In the genomic region with DNA sequence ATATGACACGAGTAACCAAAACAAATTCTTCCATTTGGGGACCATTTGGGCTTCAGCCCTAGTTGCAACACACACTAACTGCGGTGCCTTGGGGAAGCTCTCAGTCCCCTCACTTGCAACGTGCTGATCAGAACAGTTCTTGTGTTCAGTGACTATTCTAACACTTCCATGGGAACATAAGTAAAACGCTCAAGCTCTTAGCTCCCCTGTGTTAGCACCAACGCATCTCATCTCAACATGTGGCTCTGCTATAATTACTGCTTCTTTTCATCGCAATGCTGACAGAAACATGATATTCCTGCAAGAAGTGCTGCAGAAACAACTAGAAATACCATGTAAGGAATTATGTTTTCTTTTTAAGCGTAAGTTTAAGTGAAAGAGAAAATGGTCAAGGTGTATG, we compare ENCODE assay signal across 24 mouse cellular contexts.
DNase-seq lines count a peak whose midpoint lies in the region; ATAC-seq lines count a peak whose summit lies in the region.
"Had no signal": no experiment of that assay in that cellular context is flagged by ENCODE, and none has a peak within 500 bp of the region (broad histone marks: within the 10 kb centered on the region; RNA-seq: fewer than 3 reads in every experiment).

No protein-coding gene starts in this region.

- intact Hi-C loops in left cerebral cortex, postnatal 4 days (cut with DNase I), result no loop called here

- H3K27me3 ChIP-seq in hindbrain, embryonic 10.5 days (ENCODE audit: insufficient read depth, poor library complexity, severe bottlenecking), result no peaks in the 10 kb centered on the region
- H3K27me3 ChIP-seq in hindbrain, embryonic 14.5 days (ENCODE audit: control insufficient read depth, insufficient read depth, low read length), result no peaks in the 10 kb centered on the region
- H3K27me3 ChIP-seq in midbrain, embryonic 11.5 days (ENCODE audit: control insufficient read depth, insufficient read depth, low read length), result no peaks in the 10 kb centered on the region
- H3K27me3 ChIP-seq in midbrain, embryonic 13.5 days, result no peaks in the 10 kb centered on the region
- H3K27me3 ChIP-seq: forebrain, embryonic 13.5 days; hindbrain, embryonic 12.5 days had no signal

- peak overlapping the region; percentile 83 for H3K27ac ChIP-seq in hindbrain, embryonic 10.5 days
- no peak overlapping the region for H3K27ac ChIP-seq in hindbrain, embryonic 14.5 days
- no peak overlapping the region for H3K27ac ChIP-seq in midbrain, embryonic 11.5 days (ENCODE audit: low read depth, low read length)
- no peak overlapping the region for H3K27ac ChIP-seq in midbrain, embryonic 13.5 days
- H3K27ac ChIP-seq: forebrain, embryonic 13.5 days; gastrocnemius, adult 2 months; hindbrain, embryonic 12.5 days; hindbrain, postnatal 0 days had no signal

- H3K4me1 ChIP-seq in hindbrain, embryonic 10.5 days (replicated peaks), result peaks cover 26% of the 10 kb centered on the region
- 0 out of 2 replicates have a peak, but pooled peaks cover 3% of the 10 kb centered on the region for H3K4me1 ChIP-seq in hindbrain, embryonic 14.5 days (replicated peaks; ENCODE audit: control insufficient read depth, insufficient read depth, low read length)
- peaks cover 6% of the 10 kb centered on the region; the same call in 1 of the 2 replicates for H3K4me1 ChIP-seq in midbrain, embryonic 11.5 days (ENCODE audit: control insufficient read depth, insufficient read depth, low read length)
- H3K4me1 ChIP-seq in midbrain, embryonic 13.5 days (replicated peaks), result peaks cover 10% of the 10 kb centered on the region
- H3K4me1 ChIP-seq: forebrain, embryonic 13.5 days had no signal

- no peak overlapping the region for H3K4me2 ChIP-seq in hindbrain, embryonic 14.5 days (replicated peaks)
- H3K4me2 ChIP-seq in midbrain, embryonic 11.5 days, result no peak overlapping the region
- no peak overlapping the region for H3K4me2 ChIP-seq in midbrain, embryonic 13.5 days (replicated peaks)
- H3K4me2 ChIP-seq: forebrain, embryonic 13.5 days; heart, embryonic 11.5 days; hindbrain, embryonic 12.5 days had no signal

- WGBS in hindbrain, embryonic 10.5 days, result 70% methylated on average over 7 of the region's 7 CpGs
- WGBS in hindbrain, embryonic 14.5 days, result 72% methylated on average over 7 of the region's 7 CpGs
- WGBS in midbrain, embryonic 11.5 days, result 74% methylated on average over 7 of the region's 7 CpGs
- WGBS in midbrain, embryonic 13.5 days, result 77% methylated on average over 7 of the region's 7 CpGs

- DNase-seq in hindbrain, embryonic 10.5 days (ENCODE audit: low spot score), result no peak
- DNase-seq in hindbrain, embryonic 14.5 days (ENCODE audit: low spot score), result no peak
- DNase-seq in left cerebral cortex, adult 11 months (ENCODE audit: low spot score), result peak; percentile 14
- no peak for DNase-seq in left cerebral cortex, postnatal 4 days
- DNase-seq in midbrain, embryonic 11.5 days (ENCODE audit: low spot score, missing footprints), result peak; percentile 84
- DNase-seq in telencephalon, adult 2 months (ENCODE audit: low read depth, low spot score), result peak; percentile 38
- no peak for DNase-seq in cerebellum, postnatal 36 days
- DNase-seq: adrenal gland, adult 2 months; adrenal gland, postnatal 14 days; cerebellum, adult 8-10 months; cerebellum, postnatal 10 days; gastrocnemius, adult 2 months; gastrocnemius, postnatal 14 days; heart, adult 11 months; heart, postnatal 36 days had no signal

- ATAC-seq in hindbrain, embryonic 14.5 days (ENCODE audit: low FRiP score), result no peak
- no peak for ATAC-seq in midbrain, embryonic 11.5 days (ENCODE audit: low FRiP score)
- no peak for ATAC-seq in midbrain, embryonic 13.5 days
- ATAC-seq: CD4-positive, CD25-positive, alpha-beta regulatory T cell, adult 4 months; forebrain, embryonic 13.5 days; forebrain, embryonic 16.5 days; hindbrain, postnatal 0 days; inflammation-experienced regulatory T-cells, adult 6 months had no signal

- no peak overlapping the region for H3K4me3 ChIP-seq in hindbrain, embryonic 10.5 days
- no peak overlapping the region for H3K4me3 ChIP-seq in hindbrain, embryonic 14.5 days (replicated peaks; ENCODE audit: low read length)
- no peak overlapping the region for H3K4me3 ChIP-seq in midbrain, embryonic 11.5 days (ENCODE audit: low read depth, low read length)
- H3K4me3 ChIP-seq in midbrain, embryonic 13.5 days (replicated peaks), result no peak overlapping the region
- H3K4me3 ChIP-seq: forebrain, embryonic 10.5 days; forebrain, embryonic 13.5 days; gastrocnemius, adult 2 months; hindbrain, embryonic 12.5 days had no signal

- H3K9ac ChIP-seq in hindbrain, embryonic 14.5 days, result no peak overlapping the region
- H3K9ac ChIP-seq in midbrain, embryonic 11.5 days (ENCODE audit: low read length), result no peak overlapping the region
- no peak overlapping the region for H3K9ac ChIP-seq in midbrain, embryonic 13.5 days (replicated peaks)
- H3K9ac ChIP-seq: forebrain, embryonic 13.5 days; hindbrain, embryonic 12.5 days had no signal

- H3K9me3 ChIP-seq in hindbrain, embryonic 10.5 days, result no peaks in the 10 kb centered on the region
- H3K9me3 ChIP-seq in hindbrain, embryonic 14.5 days (ENCODE audit: control insufficient read depth, low read length), result no peaks in the 10 kb centered on the region
- no peaks in the 10 kb centered on the region for H3K9me3 ChIP-seq in midbrain, embryonic 11.5 days (ENCODE audit: control insufficient read depth, low read length)
- no peaks in the 10 kb centered on the region for H3K9me3 ChIP-seq in midbrain, embryonic 13.5 days
- H3K9me3 ChIP-seq: forebrain, embryonic 10.5 days; forebrain, embryonic 13.5 days; hindbrain, embryonic 12.5 days had no signal

- no peaks in the 10 kb centered on the region for H3K36me3 ChIP-seq in hindbrain, embryonic 10.5 days
- H3K36me3 ChIP-seq in hindbrain, embryonic 14.5 days (replicated peaks; ENCODE audit: control insufficient read depth, insufficient read depth), result no peaks in the 10 kb centered on the region
- no peaks in the 10 kb centered on the region for H3K36me3 ChIP-seq in midbrain, embryonic 11.5 days (ENCODE audit: control insufficient read depth, insufficient read depth, low read length)
- H3K36me3 ChIP-seq in midbrain, embryonic 13.5 days, result no peaks in the 10 kb centered on the region
- H3K36me3 ChIP-seq: forebrain, embryonic 10.5 days; hindbrain, embryonic 12.5 days had no signal

Comparison
In these comparisons a context has a peak if more than half of its experiments do, and no peak if none do; other contexts are left out.
1. DNase-seq: peak in left cerebral cortex, adult 11 months (single experiment), midbrain, embryonic 11.5 days (single experiment) and telencephalon, adult 2 months (single experiment); none in hindbrain, embryonic 10.5 days (single experiment), hindbrain, embryonic 14.5 days (single experiment), left cerebral cortex, postnatal 4 days (single experiment) and cerebellum, postnatal 36 days (0 of 2).